Mouse (Mus musculus) retina, embryonic 14.5 days (tissue): ENCODE measurements at regions not wholly inside any gene's neighbourhood (a gene's known extent, or its start where the extent isn't known, plus 50 kb on each side); places are given as distances from the start of the nearest gene placed in this dataset.

Experiments used
- DNase-seq: peaks from one replicate; pipeline ENCODE4 v3.0.0-alpha.2; 2015; ENCODE audit warnings: low spot score

- DNase-seq: no peak
These were observed 161.1 kb downstream of the Xpnpep1 start for GRCm38 (mm10) chr19:52878812-52879502.

DNA sequence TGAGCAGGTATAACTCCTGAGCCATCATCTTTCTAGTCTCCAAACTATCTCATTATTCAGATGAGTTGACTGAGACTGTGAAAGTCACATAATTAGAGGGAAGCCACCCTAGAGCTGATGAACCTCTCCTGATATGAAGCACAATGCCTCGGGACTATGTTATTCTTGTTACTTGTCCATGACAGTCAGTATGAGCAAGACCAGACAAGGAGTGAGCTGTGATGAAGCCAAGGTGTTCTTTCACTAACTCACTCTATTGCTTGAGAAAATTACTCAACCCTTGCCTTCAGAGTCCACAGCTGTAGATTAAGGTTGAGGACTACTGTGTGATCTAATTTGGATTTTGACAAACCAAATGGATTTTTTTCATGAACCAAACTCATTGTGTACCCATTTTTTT, 173.4 kb downstream of the Xpnpep1 start:
- DNase-seq: no peak

GRCm38 (mm10) chr19:52861576-52861975, 178.4 kb downstream of the Xpnpep1 start:
- DNase-seq: no peak

DNA sequence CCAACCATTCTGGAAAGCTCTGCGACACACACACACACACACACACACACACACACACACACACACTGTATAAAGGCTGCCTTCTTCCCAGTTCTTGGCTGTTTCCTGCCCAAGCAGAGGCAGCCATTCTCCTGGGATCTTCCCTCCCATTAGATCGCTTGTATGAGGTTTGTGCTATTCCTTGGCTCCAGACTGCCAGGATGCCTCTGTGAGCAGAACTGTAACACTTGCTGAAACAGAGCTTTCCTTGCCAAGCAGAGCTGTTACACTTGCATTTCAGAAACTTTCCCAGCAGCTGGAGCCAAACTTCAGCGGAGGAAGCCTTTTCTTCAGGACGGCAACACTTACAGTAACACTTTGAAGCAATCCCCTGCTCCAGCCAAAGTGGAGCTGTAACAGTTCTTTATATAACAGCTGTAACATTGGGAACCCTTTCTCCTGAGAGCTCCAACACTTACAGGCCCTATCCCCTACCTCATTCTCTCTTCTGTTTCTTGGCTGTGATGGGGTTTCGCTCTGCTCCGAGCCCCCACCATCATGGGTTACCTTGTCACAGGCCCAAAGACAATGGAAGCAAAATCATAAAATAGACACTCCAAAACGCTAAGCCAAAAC, 185.8 kb downstream of the Xpnpep1 start:
- no peak for DNase-seq

- no peak for DNase-seq
These were observed 223.8 kb downstream of the Xpnpep1 start for GRCm38 (mm10) chr19:52816202-52816601.

DNA sequence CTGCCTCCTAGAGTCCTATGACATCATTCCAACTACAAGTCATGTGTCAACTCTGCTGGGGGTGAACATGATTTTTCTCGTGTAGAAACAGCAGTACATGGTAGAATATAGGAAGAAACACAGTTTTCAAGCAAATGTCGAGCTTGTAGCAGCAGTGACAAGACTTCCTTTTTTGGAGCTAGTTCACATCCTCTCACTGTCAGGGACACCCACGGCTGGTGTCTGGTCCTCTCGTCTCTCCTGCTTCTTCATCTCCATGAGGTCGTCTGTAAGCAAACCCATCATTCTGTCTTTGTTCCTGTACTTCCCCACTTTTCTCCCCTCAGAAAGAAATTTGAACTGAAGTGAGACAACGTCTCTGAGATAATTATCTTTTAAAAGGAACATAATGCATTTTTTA, 228.0 kb downstream of the Xpnpep1 start:
- DNase-seq: no peak

GRCm38 (mm10) chr19:52788802-52789201, 251.2 kb downstream of the Xpnpep1 start:
- DNase-seq: no peak

GRCm38 (mm10) chr19:52768761-52769388, 271.1 kb downstream of the Xpnpep1 start:
- DNase-seq: no peak

- DNase-seq: no peak
These were observed 271.9 kb downstream of the Xpnpep1 start for GRCm38 (mm10) chr19:52768117-52768516.

DNA sequence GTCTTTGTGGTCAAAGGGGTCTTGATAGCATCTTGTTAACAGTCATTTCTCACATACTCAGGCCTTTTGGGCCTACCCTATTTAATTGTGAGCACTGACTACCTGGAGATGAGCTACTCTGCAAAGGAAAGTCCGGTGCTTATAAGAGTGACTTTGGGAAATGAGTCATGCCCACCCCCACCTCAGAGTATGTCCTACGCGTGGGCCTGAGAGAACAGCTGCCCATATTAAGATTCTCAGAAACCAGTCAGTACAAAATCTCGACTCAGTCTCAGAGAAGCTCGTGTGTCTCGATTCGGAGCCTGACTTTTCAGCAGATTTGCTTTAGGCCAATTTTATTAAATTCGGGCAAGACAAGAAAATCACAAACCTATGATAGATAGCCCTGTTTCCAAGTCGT, 301.1 kb downstream of the Xpnpep1 start:
- DNase-seq: no peak

DNA sequence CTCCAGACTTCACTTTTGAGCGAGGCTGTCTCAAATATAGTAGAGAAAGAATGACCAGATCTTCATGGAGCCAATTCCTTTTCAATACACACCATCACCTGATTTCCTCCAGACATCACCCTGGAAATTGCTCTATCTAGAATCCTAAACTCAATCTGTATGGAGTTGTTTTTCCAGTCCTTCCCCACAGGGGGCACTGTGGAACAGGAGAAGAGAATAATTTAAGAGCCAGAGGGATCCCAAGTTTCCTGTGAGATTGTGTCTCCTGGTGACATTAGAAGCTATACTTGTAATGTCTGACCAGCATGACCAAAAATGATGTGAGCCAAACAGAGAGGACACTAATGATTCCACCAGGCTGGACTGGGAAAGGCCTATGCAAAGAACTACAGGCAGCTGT, 318.2 kb downstream of the Xpnpep1 start:
- DNase-seq: no peak

GRCm38 (mm10) chr19:52715359-52715758, 324.7 kb downstream of the Xpnpep1 start:
- no peak for DNase-seq

- DNase-seq: no peak
These were observed 332.3 kb downstream of the Xpnpep1 start for GRCm38 (mm10) chr19:52707679-52708078.

- no peak for DNase-seq
These were observed 379.0 kb downstream of the Xpnpep1 start for GRCm38 (mm10) chr19:52661009-52661408.

DNA sequence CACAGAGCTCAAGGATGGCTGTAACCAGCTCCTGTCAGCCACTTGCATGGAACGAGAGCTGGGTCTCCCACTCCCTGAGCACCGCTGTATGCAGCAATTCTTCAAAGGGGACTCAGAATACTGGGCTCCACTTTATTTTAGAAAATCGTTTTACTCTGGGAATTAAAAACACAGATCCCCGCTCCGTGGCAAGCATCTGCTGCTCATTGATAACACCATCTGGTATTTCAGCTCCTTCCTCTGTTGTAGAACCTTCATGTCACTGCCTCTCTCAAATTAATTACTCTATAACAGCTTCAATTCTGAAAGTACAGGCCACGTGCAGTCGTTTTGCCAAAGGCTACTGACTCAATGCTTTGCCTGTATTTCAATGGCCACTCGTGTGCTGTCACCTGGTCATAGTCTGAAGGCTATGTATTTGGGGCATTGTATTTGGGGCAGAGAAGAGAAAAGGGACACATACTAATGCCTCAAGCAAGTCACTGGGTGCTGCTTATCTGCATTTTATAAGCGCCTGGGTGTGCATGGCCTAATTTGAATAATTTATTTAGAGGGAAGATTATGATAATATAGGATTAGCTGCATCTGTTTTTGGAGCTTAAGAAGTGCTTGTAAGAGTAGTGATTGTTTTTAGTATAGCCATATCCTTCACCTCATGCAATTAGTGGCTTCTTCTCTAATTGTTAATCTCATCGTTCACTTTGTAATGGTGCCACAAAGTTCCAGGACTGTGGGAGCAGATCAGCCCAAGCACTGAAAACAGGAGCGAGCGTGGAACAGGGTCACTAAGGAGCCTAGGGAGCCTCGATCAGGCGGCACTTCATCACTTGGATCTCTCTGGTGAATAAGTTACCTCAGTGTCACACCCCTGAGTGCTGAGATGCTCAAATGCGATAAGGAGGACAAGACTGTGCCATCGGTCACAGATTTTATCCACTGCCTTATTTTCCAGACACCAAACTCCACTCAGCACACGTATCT, 383.3 kb downstream of the Ins1 start:
- peak; percentile 16 for DNase-seq

DNA sequence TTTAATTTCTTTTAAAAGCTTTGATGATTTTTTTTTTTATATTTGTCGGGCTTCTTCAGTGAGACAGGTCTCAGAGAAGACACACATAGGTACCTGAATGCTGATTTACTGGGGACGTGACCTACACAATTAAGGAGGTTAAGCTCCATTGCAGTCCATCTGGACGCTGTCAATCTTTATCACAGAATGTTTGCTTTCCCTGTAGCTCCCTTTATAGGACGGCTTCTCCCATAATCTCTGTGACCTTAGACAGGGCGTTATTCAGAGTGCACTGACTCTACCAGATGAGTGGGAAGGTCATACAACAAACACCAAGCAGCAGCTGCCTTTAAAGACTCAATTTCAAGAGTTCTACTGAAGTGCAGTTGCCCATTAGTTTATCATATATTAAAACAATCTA, 376.1 kb downstream of the Ins1 start:
- no peak for DNase-seq

DNA sequence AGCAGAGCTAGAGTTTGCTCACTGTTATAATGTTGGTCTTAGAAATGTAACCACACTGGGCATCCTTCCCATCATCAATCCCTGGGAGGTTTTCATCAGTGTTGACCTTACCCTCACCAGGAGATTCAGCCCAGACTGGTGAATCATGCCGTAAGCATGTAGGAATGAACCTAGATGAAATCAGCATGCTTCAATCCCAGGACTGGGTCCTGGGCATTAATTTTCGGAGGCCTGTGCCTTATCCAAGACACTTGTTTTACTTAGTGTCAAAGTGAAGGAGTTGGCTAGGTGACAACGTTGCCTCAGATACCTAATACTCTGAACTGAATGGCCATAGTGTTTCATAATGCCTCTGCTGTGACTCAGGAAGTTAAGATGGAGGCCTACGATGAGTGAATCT, 368.4 kb downstream of the Ins1 start:
- DNase-seq: no peak

DNA sequence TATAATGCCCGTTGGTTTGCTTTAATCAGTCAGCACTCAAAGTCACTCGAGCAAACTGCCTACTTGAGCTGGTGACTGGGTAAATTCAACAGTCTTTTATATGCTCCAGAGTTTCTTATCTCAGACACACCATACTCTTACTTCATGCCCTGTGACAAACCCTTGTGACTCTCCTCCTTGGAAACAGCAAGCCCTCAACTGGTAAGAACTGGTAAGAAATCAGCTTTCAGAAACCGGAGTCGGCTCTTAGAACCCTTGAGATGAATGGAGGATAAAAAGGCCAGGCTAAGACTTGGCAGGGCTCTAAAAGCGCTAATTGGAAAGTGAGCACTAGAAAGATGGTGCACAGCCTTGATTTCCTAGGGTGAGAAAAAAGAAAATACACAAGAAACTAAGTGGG, 360.2 kb downstream of the Ins1 start:
- no peak for DNase-seq

DNA sequence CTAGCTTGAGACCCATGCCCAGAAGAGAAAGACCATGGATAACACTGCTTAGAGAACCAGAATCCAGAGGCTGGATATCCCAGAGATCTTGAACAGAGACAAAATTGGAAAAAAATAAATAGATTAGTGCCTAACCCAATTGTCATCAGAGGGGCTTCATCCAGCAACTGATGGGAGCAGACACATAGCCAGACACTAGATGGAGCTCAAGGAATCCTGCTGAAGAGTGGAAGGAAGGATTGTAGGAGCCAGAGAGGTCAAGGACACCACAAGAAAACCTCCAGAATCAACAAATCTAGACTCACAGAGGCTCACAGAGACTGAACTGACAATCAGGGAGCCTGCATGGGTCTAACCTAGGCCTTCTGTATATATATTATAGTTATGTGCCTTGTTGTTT, 359.4 kb downstream of the Ins1 start:
- peak; percentile 43 for DNase-seq

- DNase-seq: no peak
These were observed 349.3 kb downstream of the Ins1 start for GRCm38 (mm10) chr19:52613353-52613752.

DNA sequence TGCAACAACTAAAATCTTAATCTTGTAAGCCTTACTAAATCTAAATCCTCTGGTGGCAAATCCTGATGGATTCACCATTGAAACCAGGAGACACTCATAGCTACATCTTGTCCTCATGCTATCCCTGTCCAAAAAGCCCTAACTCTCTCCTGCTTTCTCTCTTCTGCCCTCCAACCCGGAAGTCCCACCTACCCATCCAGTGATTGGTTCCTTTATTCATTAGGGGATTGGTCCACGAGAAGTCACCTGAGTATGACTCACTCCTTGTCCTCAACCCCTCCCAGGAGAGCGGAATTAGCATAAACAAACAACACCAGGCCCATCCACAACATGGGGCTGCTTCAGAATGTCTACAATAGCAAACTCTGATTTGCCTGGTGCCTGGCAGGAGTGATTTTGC, 342.8 kb downstream of the Ins1 start:
- no peak for DNase-seq

- no peak for DNase-seq
These were observed 336.3 kb downstream of the Ins1 start for GRCm38 (mm10) chr19:52600410-52600809.
